26 mouse cellular contexts compared by ENCODE assay signal in the genomic region with DNA sequence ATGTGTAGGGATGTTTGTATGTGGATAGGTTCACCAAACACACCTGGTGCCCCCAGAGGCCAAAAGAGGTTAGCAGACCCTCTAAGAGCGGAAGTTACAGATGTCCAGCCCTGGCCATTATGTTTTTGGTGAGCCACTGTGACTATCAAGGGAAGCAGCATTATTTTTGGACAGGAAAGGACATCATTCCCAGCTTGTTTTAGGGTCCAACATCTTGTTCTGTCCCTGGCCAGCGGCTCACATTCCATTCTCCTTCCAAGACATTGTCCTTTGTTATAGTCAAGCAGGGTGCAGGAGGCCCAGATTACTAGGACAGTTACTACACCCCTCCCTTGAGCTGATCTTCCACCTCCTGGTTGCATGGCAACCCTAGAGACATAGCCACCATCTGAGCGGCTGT. TPM values are rescaled to one million over a fixed set of nuclear protein-coding genes. Genes with fewer than 3 reads are reported as not detected.
A peak's percentile ranks its signal among the peaks of the same experiment; 100 is the strongest.
DNase-seq lines count a peak whose midpoint lies in the region; ATAC-seq and TF ChIP-seq lines count a peak whose summit lies in the region.
"Had no signal": no experiment of that assay in that cellular context is flagged by ENCODE, and none has a peak within 500 bp of the region (broad histone marks: within the 10 kb centered on the region; RNA-seq: fewer than 3 reads in every experiment).

No protein-coding gene starts in this region.

- no peak overlapping the region for H3K4me2 ChIP-seq in heart, postnatal 0 days (ENCODE audit: low read depth, low read length)
- no peak overlapping the region for H3K4me2 ChIP-seq in midbrain, embryonic 11.5 days
- H3K4me2 ChIP-seq in midbrain, embryonic 16.5 days (ENCODE audit: low read length): no peak overlapping the region
- H3K4me2 ChIP-seq: embryonic facial prominence, embryonic 15.5 days; forebrain, embryonic 15.5 days; hindbrain, embryonic 15.5 days had no signal

- H3K27me3 ChIP-seq in heart, postnatal 0 days (ENCODE audit: control insufficient read depth, insufficient read depth, low read length): no peaks in the 10 kb centered on the region
- H3K27me3 ChIP-seq in midbrain, embryonic 11.5 days (ENCODE audit: control insufficient read depth, insufficient read depth, low read length): no peaks in the 10 kb centered on the region
- no peaks in the 10 kb centered on the region for H3K27me3 ChIP-seq in midbrain, embryonic 16.5 days (ENCODE audit: control insufficient read depth, insufficient read depth, low read depth, low read length)
- H3K27me3 ChIP-seq: embryonic facial prominence, embryonic 15.5 days; forebrain, embryonic 15.5 days; hindbrain, embryonic 15.5 days had no signal

- H3K4me1 ChIP-seq in heart, postnatal 0 days (ENCODE audit: control insufficient read depth, insufficient read depth): peaks cover 16% of the 10 kb centered on the region; the same call in 1 of the 2 replicates
- peaks cover 8% of the 10 kb centered on the region for H3K4me1 ChIP-seq in midbrain, embryonic 11.5 days (ENCODE audit: control insufficient read depth, insufficient read depth, low read length)
- H3K4me1 ChIP-seq in midbrain, embryonic 16.5 days (ENCODE audit: control insufficient read depth, insufficient read depth, low read length): peaks cover 7% of the 10 kb centered on the region; the same call in 1 of the 2 replicates

- no peak for ATAC-seq in heart, postnatal 0 days (ENCODE audit: insufficient read depth, low read depth)
- no peak for ATAC-seq in midbrain, embryonic 11.5 days (ENCODE audit: low FRiP score)
- ATAC-seq in midbrain, embryonic 16.5 days: no peak
- 0 out of 2 replicates have a peak, but pooled peaks have one; percentile 3 for ATAC-seq in megakaryocyte progenitor cell, adult 5-6 weeks (replicated peaks; ENCODE audit: poor library complexity)
- ATAC-seq: forebrain, embryonic 15.5 days had no signal

- no peak overlapping the region for H3K9ac ChIP-seq in heart, postnatal 0 days (replicated peaks; ENCODE audit: low read depth, low read length)
- H3K9ac ChIP-seq in midbrain, embryonic 11.5 days (ENCODE audit: low read length): no peak overlapping the region
- no peak overlapping the region for H3K9ac ChIP-seq in midbrain, embryonic 16.5 days (ENCODE audit: low read depth, low read length)
- H3K9ac ChIP-seq: embryonic facial prominence, embryonic 15.5 days; forebrain, embryonic 15.5 days; hindbrain, embryonic 15.5 days had no signal

- no peak overlapping the region for H3K4me3 ChIP-seq in heart, postnatal 0 days (ENCODE audit: low read depth, low read length)
- H3K4me3 ChIP-seq in midbrain, embryonic 11.5 days (ENCODE audit: low read depth, low read length): no peak overlapping the region
- H3K4me3 ChIP-seq in midbrain, embryonic 16.5 days (ENCODE audit: low read depth, low read length): no peak overlapping the region
- H3K4me3 ChIP-seq: embryonic facial prominence, embryonic 15.5 days; erythroblast, embryonic 14.5 days; forebrain, embryonic 15.5 days; hindbrain, embryonic 15.5 days had no signal

- TF ChIP-seq CTCF in heart, postnatal 0 days (IDR thresholded peaks at IDR 0.05; ENCODE audit: low read depth): no peak

- H3K27ac ChIP-seq in heart, postnatal 0 days (ENCODE audit: low read depth): peak overlapping the region; percentile 11; the same call in 1 of the 2 replicates
- H3K27ac ChIP-seq in midbrain, embryonic 11.5 days (ENCODE audit: low read depth, low read length): no peak overlapping the region
- no peak overlapping the region for H3K27ac ChIP-seq in midbrain, embryonic 16.5 days (ENCODE audit: low read length)
- H3K27ac ChIP-seq: forebrain, embryonic 15.5 days; hindbrain, embryonic 15.5 days had no signal

- peaks cover 31% of the 10 kb centered on the region for H3K36me3 ChIP-seq in heart, postnatal 0 days (replicated peaks; ENCODE audit: control insufficient read depth, insufficient read depth, low read length)
- peaks cover 24% of the 10 kb centered on the region for H3K36me3 ChIP-seq in midbrain, embryonic 11.5 days (ENCODE audit: control insufficient read depth, insufficient read depth, low read length)
- peaks cover 22% of the 10 kb centered on the region for H3K36me3 ChIP-seq in midbrain, embryonic 16.5 days (ENCODE audit: control insufficient read depth, insufficient read depth, low read length)

- DNase-seq in heart, postnatal 0 days (ENCODE audit: low spot score): no peak
- DNase-seq in heart, postnatal 4 days: no peak
- DNase-seq in midbrain, embryonic 11.5 days (ENCODE audit: low spot score, missing footprints): peak; percentile 67
- peak; percentile 34 for DNase-seq in R1 (ENCODE audit: low read depth, low spot score)
- DNase-seq in urinary bladder, postnatal 4 days (ENCODE audit: low spot score in 2 of 2): no peak
- DNase-seq: adrenal gland, adult 2 months; adrenal gland, postnatal 36 days; cerebellum, adult 11 months; cerebellum, adult 8-10 months; cerebellum, postnatal 14 days; embryo, embryonic 11 days; gastrocnemius, postnatal 10 days had no signal

- TF ChIP-seq EP300 in heart, postnatal 0 days (IDR thresholded peaks at IDR 0.05; ENCODE audit: low read depth): no peak

- no peaks in the 10 kb centered on the region for H3K9me3 ChIP-seq in heart, postnatal 0 days (replicated peaks; ENCODE audit: control insufficient read depth, low read length)
- no peaks in the 10 kb centered on the region for H3K9me3 ChIP-seq in midbrain, embryonic 11.5 days (ENCODE audit: control insufficient read depth, low read length)
- no peaks in the 10 kb centered on the region for H3K9me3 ChIP-seq in midbrain, embryonic 16.5 days (replicated peaks; ENCODE audit: control insufficient read depth, low read length, poor library complexity, severe bottlenecking)
- H3K9me3 ChIP-seq: embryonic facial prominence, embryonic 15.5 days; forebrain, embryonic 15.5 days; G1E; hindbrain, embryonic 15.5 days had no signal

- 69% methylated on average over 3 of the region's 3 CpGs for WGBS in heart, postnatal 0 days
- WGBS in midbrain, embryonic 11.5 days: 76% methylated on average over 3 of the region's 3 CpGs
- 81% methylated on average over 3 of the region's 3 CpGs for WGBS in midbrain, embryonic 16.5 days

RNA-seq across cellular contexts. Expression of a gene that starts 5.9 kb away (rescaled TPM):
- total RNA-seq in heart, postnatal 0 days (2014; rRNA removed; ENCODE audit: low replicate concordance): 1,343 and 1,533 TPM in 2 replicates
- 529 and 545 TPM in 2 replicates for polyA plus RNA-seq in heart, postnatal 0 days (2015; fragmentation: Nextera tagmentation; extraction: Ambion mirVana)
- 100 to 1,000 TPM; 896 to 908 TPM for total RNA-seq in heart, postnatal 4 days (2021)
- polyA plus RNA-seq in midbrain, embryonic 11.5 days (2014; fragmentation: Nextera tagmentation; extraction: Ambion mirVana): 841 and 881 TPM in 2 replicates
- 508 and 533 TPM in 2 replicates for polyA plus RNA-seq in midbrain, embryonic 16.5 days (2015; fragmentation: Nextera tagmentation; extraction: Ambion mirVana)
- total RNA-seq in megakaryocyte progenitor cell, adult 5-6 weeks (2015): 3,945 and 4,034 TPM in 2 replicates
- 6,407 and 6,432 TPM in 2 replicates for total RNA-seq in megakaryocyte progenitor cell, adult 5-6 weeks (2017)

RNA-seq across cellular contexts. Expression of a gene that starts 18.9 kb away (rescaled TPM):
- not detected in 2 replicates for total RNA-seq in heart, postnatal 0 days (2014; rRNA removed; ENCODE audit: low replicate concordance)
- polyA plus RNA-seq in heart, postnatal 0 days (2015; fragmentation: Nextera tagmentation; extraction: Ambion mirVana): 0.14 and 0.15 TPM in 2 replicates
- under 1 TPM; 0.21 to 0.32 TPM for total RNA-seq in heart, postnatal 4 days (2021)
- 0.04 and 0.07 TPM in 2 replicates for polyA plus RNA-seq in midbrain, embryonic 11.5 days (2014; fragmentation: Nextera tagmentation; extraction: Ambion mirVana)
- polyA plus RNA-seq in midbrain, embryonic 16.5 days (2015; fragmentation: Nextera tagmentation; extraction: Ambion mirVana): not detected in 2 replicates
- total RNA-seq in megakaryocyte progenitor cell, adult 5-6 weeks (2015): not detected in 2 replicates
- total RNA-seq in megakaryocyte progenitor cell, adult 5-6 weeks (2017): not detected in 2 replicates
- total RNA-seq: gastrocnemius, postnatal 10 days had no signal
- polyA plus RNA-seq: erythroblast, embryonic 14.5 days; forebrain, embryonic 11.5 days; forebrain, embryonic 15.5 days; G1E; heart, embryonic 14.5 days; hindbrain, embryonic 11.5 days; hindbrain, embryonic 15.5 days had no signal

RNA-seq across cellular contexts. Expression of a gene that starts 19.6 kb away (rescaled TPM):
- not detected in 2 replicates for total RNA-seq in heart, postnatal 0 days (2014; rRNA removed; ENCODE audit: low replicate concordance)
- polyA plus RNA-seq in heart, postnatal 0 days (2015; fragmentation: Nextera tagmentation; extraction: Ambion mirVana): not detected in 2 replicates
- not detected for total RNA-seq in heart, postnatal 4 days (2021)
- not detected in 2 replicates for polyA plus RNA-seq in midbrain, embryonic 11.5 days (2014; fragmentation: Nextera tagmentation; extraction: Ambion mirVana)
- 0.68 and 1.3 TPM in 2 replicates for polyA plus RNA-seq in midbrain, embryonic 16.5 days (2015; fragmentation: Nextera tagmentation; extraction: Ambion mirVana)
- total RNA-seq in megakaryocyte progenitor cell, adult 5-6 weeks (2015): not detected in 2 replicates
- not detected in 2 replicates for total RNA-seq in megakaryocyte progenitor cell, adult 5-6 weeks (2017)
- total RNA-seq: adrenal gland, adult 2 months; common myeloid progenitor, adult 5-6 weeks; G1E; gastrocnemius, postnatal 10 days; heart, postnatal 25 days had no signal
- polyA plus RNA-seq: adrenal gland, adult 2 months; embryonic facial prominence, embryonic 11.5 days; embryonic facial prominence, embryonic 15.5 days; erythroblast, embryonic 14.5 days; forebrain, embryonic 11.5 days; G1E; heart, embryonic 14.5 days; intestine, embryonic 16.5 days had no signal

RNA-seq across cellular contexts. Expression of a gene that starts 35.6 kb away (rescaled TPM):
- 70.9 and 130 TPM in 2 replicates for total RNA-seq in heart, postnatal 0 days (2014; rRNA removed; ENCODE audit: low replicate concordance)
- 60.7 and 62.3 TPM in 2 replicates for polyA plus RNA-seq in heart, postnatal 0 days (2015; fragmentation: Nextera tagmentation; extraction: Ambion mirVana)
- total RNA-seq in heart, postnatal 4 days (2021): 10 to 100 TPM; 57.9 to 66.3 TPM
- 47.6 and 49.6 TPM in 2 replicates for polyA plus RNA-seq in midbrain, embryonic 11.5 days (2014; fragmentation: Nextera tagmentation; extraction: Ambion mirVana)
- polyA plus RNA-seq in midbrain, embryonic 16.5 days (2015; fragmentation: Nextera tagmentation; extraction: Ambion mirVana): 108 TPM in 2 replicates
- total RNA-seq in megakaryocyte progenitor cell, adult 5-6 weeks (2015): 26.2 and 28.0 TPM in 2 replicates
- 35.9 and 40.5 TPM in 2 replicates for total RNA-seq in megakaryocyte progenitor cell, adult 5-6 weeks (2017)

RNA-seq across cellular contexts. Expression of a gene that starts 50.0 kb away (rescaled TPM):
- total RNA-seq in heart, postnatal 0 days (2014; rRNA removed; ENCODE audit: low replicate concordance): 12.6 and 19.8 TPM in 2 replicates
- 10.0 and 11.6 TPM in 2 replicates for polyA plus RNA-seq in heart, postnatal 0 days (2015; fragmentation: Nextera tagmentation; extraction: Ambion mirVana)
- 10 to 100 TPM; 32.1 to 36.8 TPM for total RNA-seq in heart, postnatal 4 days (2021)
- polyA plus RNA-seq in midbrain, embryonic 11.5 days (2014; fragmentation: Nextera tagmentation; extraction: Ambion mirVana): 3.7 and 4.2 TPM in 2 replicates
- polyA plus RNA-seq in midbrain, embryonic 16.5 days (2015; fragmentation: Nextera tagmentation; extraction: Ambion mirVana): 27.7 and 30.5 TPM in 2 replicates
- total RNA-seq in megakaryocyte progenitor cell, adult 5-6 weeks (2015): not detected in 2 replicates
- total RNA-seq in megakaryocyte progenitor cell, adult 5-6 weeks (2017): 0.04 and 0.98 TPM in 2 replicates
- polyA plus RNA-seq: erythroblast, embryonic 14.5 days; G1E had no signal

Comparison
In these comparisons a context has a peak if more than half of its experiments do, and no peak if none do; other contexts are left out.
1. DNase-seq: peak in midbrain, embryonic 11.5 days (single experiment) and R1 (single experiment); none in heart, postnatal 0 days (single experiment), heart, postnatal 4 days (single experiment) and urinary bladder, postnatal 4 days (0 of 2).